Comparison of ENCODE assay signal across 8 mouse cellular contexts in genomic region chr17:34117421-34118112, GRCm38 (mm10). TPM values are rescaled to one million over a fixed set of nuclear protein-coding genes. Genes with fewer than 3 reads are reported as not detected.
A peak's percentile ranks its signal among the peaks of the same experiment; 100 is the strongest.
DNase-seq lines count a peak whose midpoint lies in the region; ATAC-seq lines count a peak whose summit lies in the region.

No protein-coding gene starts in this region.

- H3K4me2 ChIP-seq in kidney, embryonic 15.5 days, result peak overlapping the region; percentile 94
- H3K4me2 ChIP-seq in midbrain, embryonic 15.5 days, result peak overlapping the region; percentile 88

- no peak for DNase-seq in kidney, adult 18-20 months
- peak; percentile 66 for DNase-seq in NIH3T3 (ENCODE audit: low read depth)
- DNase-seq in hindbrain, embryonic 10.5 days (ENCODE audit: low spot score), result no peak
- DNase-seq in frontal cortex, adult 2 months (ENCODE audit: extremely low spot score in 1 of 2, low spot score in 1 of 2), result no peak
- no peak for DNase-seq in layer of hippocampus, postnatal 14 days (ENCODE audit: low spot score in 2 of 2)
- DNase-seq in frontal cortex, postnatal 10 days (ENCODE audit: low spot score in 2 of 2), result no peak

- peaks cover 59% of the 10 kb centered on the region for H3K36me3 ChIP-seq in kidney, embryonic 15.5 days
- H3K36me3 ChIP-seq in hindbrain, embryonic 10.5 days, result peaks cover 71% of the 10 kb centered on the region
- H3K36me3 ChIP-seq in midbrain, embryonic 15.5 days (replicated peaks), result peaks cover 34% of the 10 kb centered on the region

- H3K4me3 ChIP-seq in kidney, embryonic 15.5 days (replicated peaks), result peak overlapping the region; percentile 86
- H3K4me3 ChIP-seq in hindbrain, embryonic 10.5 days, result peak overlapping the region; percentile 100
- peak overlapping the region; percentile 90 for H3K4me3 ChIP-seq in midbrain, embryonic 15.5 days

- ATAC-seq in kidney, embryonic 15.5 days (replicated peaks; ENCODE audit: low FRiP score), result no peak
- no peak for ATAC-seq in midbrain, embryonic 15.5 days (replicated peaks)

- peak overlapping the region; percentile 79 for H3K9ac ChIP-seq in kidney, embryonic 15.5 days
- H3K9ac ChIP-seq in midbrain, embryonic 15.5 days, result peak overlapping the region; percentile 73

- WGBS in kidney, embryonic 15.5 days, result under 1% methylated on average over 5 of the region's 5 CpGs
- WGBS in hindbrain, embryonic 10.5 days, result 2% methylated on average over 5 of the region's 5 CpGs
- WGBS in midbrain, embryonic 15.5 days, result 0% methylated on average over 5 of the region's 5 CpGs

- H3K4me1 ChIP-seq in kidney, embryonic 15.5 days, result peaks cover 29% of the 10 kb centered on the region
- peaks cover 24% of the 10 kb centered on the region for H3K4me1 ChIP-seq in hindbrain, embryonic 10.5 days (replicated peaks)
- peaks cover 29% of the 10 kb centered on the region for H3K4me1 ChIP-seq in midbrain, embryonic 15.5 days

- no peaks in the 10 kb centered on the region for H3K9me3 ChIP-seq in kidney, embryonic 15.5 days (replicated peaks)
- H3K9me3 ChIP-seq in hindbrain, embryonic 10.5 days, result no peaks in the 10 kb centered on the region
- H3K9me3 ChIP-seq in midbrain, embryonic 15.5 days, result no peaks in the 10 kb centered on the region

- no peaks in the 10 kb centered on the region for H3K27me3 ChIP-seq in kidney, embryonic 15.5 days
- no peaks in the 10 kb centered on the region for H3K27me3 ChIP-seq in hindbrain, embryonic 10.5 days (ENCODE audit: insufficient read depth, poor library complexity, severe bottlenecking)
- H3K27me3 ChIP-seq in midbrain, embryonic 15.5 days (replicated peaks), result no peaks in the 10 kb centered on the region

- H3K27ac ChIP-seq in kidney, embryonic 15.5 days, result no peak overlapping the region
- peak overlapping the region; percentile 100 for H3K27ac ChIP-seq in hindbrain, embryonic 10.5 days
- peak overlapping the region; percentile 100 for H3K27ac ChIP-seq in midbrain, embryonic 15.5 days

RNA-seq across cellular contexts. Expression of gene H2-DMa, which starts 1.8 kb away (rescaled TPM):
- polyA plus RNA-seq in kidney, embryonic 15.5 days (2015; fragmentation: Nextera tagmentation; extraction: Ambion mirVana), result 14.8 and 15.9 TPM in 2 replicates
- 5.8 and 7.7 TPM in 2 replicates for polyA plus RNA-seq in hindbrain, embryonic 10.5 days (2016; fragmentation: Nextera tagmentation; extraction: Ambion mirVana)
- 17.2 and 18.8 TPM in 2 replicates for polyA plus RNA-seq in midbrain, embryonic 15.5 days (2015; fragmentation: Nextera tagmentation; extraction: Ambion mirVana)
- polyA plus RNA-seq in frontal cortex, adult 2 months (2012; rRNA removed), result 26.3 and 26.8 TPM in 2 replicates
- 10 to 100 TPM; 36.8 to 38.0 TPM for total RNA-seq in layer of hippocampus, postnatal 14 days (2021)

RNA-seq across cellular contexts. Expression of gene Brd2, which starts 4.9 kb away (rescaled TPM):
- 135 and 140 TPM in 2 replicates for polyA plus RNA-seq in kidney, embryonic 15.5 days (2015; fragmentation: Nextera tagmentation; extraction: Ambion mirVana)
- polyA plus RNA-seq in hindbrain, embryonic 10.5 days (2016; fragmentation: Nextera tagmentation; extraction: Ambion mirVana), result 131 and 135 TPM in 2 replicates
- 137 and 140 TPM in 2 replicates for polyA plus RNA-seq in midbrain, embryonic 15.5 days (2015; fragmentation: Nextera tagmentation; extraction: Ambion mirVana)
- 167 and 194 TPM in 2 replicates for polyA plus RNA-seq in frontal cortex, adult 2 months (2012; rRNA removed)
- 100 to 1,000 TPM; 248 to 278 TPM for total RNA-seq in layer of hippocampus, postnatal 14 days (2021)

RNA-seq across cellular contexts. Expression of gene H2-Oa, which starts 25.4 kb away (rescaled TPM):
- 0.39 and 0.64 TPM in 2 replicates for polyA plus RNA-seq in kidney, embryonic 15.5 days (2015; fragmentation: Nextera tagmentation; extraction: Ambion mirVana)
- 0.80 and 0.82 TPM in 2 replicates for polyA plus RNA-seq in hindbrain, embryonic 10.5 days (2016; fragmentation: Nextera tagmentation; extraction: Ambion mirVana)
- polyA plus RNA-seq in midbrain, embryonic 15.5 days (2015; fragmentation: Nextera tagmentation; extraction: Ambion mirVana), result not detected in 2 replicates
- 1.1 and 1.2 TPM in 2 replicates for polyA plus RNA-seq in frontal cortex, adult 2 months (2012; rRNA removed)
- not detected for total RNA-seq in layer of hippocampus, postnatal 14 days (2021)

RNA-seq across cellular contexts. Expression of gene H2-DMb2, which starts 25.5 kb away (rescaled TPM):
- polyA plus RNA-seq in kidney, embryonic 15.5 days (2015; fragmentation: Nextera tagmentation; extraction: Ambion mirVana), result 22.6 and 25.3 TPM in 2 replicates
- 0.11 and 0.24 TPM in 2 replicates for polyA plus RNA-seq in hindbrain, embryonic 10.5 days (2016; fragmentation: Nextera tagmentation; extraction: Ambion mirVana)
- polyA plus RNA-seq in midbrain, embryonic 15.5 days (2015; fragmentation: Nextera tagmentation; extraction: Ambion mirVana), result 0.27 and 0.65 TPM in 2 replicates
- polyA plus RNA-seq in frontal cortex, adult 2 months (2012; rRNA removed), result 0.99 and 1.1 TPM in 2 replicates
- 1 to 10 TPM in 1 of 2 experiments, under 1 TPM in 1; 0.55 to 1.0 TPM for total RNA-seq in layer of hippocampus, postnatal 14 days (2021)

RNA-seq across cellular contexts. Expression of gene H2-DMb1, which starts 35.3 kb away (rescaled TPM):
- polyA plus RNA-seq in kidney, embryonic 15.5 days (2015; fragmentation: Nextera tagmentation; extraction: Ambion mirVana), result 4.9 and 6.0 TPM in 2 replicates
- 0.30 and 0.98 TPM in 2 replicates for polyA plus RNA-seq in hindbrain, embryonic 10.5 days (2016; fragmentation: Nextera tagmentation; extraction: Ambion mirVana)
- 0.79 and 1.2 TPM in 2 replicates for polyA plus RNA-seq in midbrain, embryonic 15.5 days (2015; fragmentation: Nextera tagmentation; extraction: Ambion mirVana)
- polyA plus RNA-seq in frontal cortex, adult 2 months (2012; rRNA removed), result 3.1 and 3.5 TPM in 2 replicates
- under 1 TPM; 0.65 to 0.98 TPM for total RNA-seq in layer of hippocampus, postnatal 14 days (2021)
